Mouse (Mus musculus): ENCODE results near the gene Tff2. TPM values are rescaled to one million over a fixed set of nuclear protein-coding genes. Genes with fewer than 3 reads are reported as not detected.
A peak's percentile ranks its signal among the peaks of the same experiment; 100 is the strongest.

Tff2 gene
- polyA plus RNA-seq, 1 experiment from 2014 or later: not detected

DNA sequence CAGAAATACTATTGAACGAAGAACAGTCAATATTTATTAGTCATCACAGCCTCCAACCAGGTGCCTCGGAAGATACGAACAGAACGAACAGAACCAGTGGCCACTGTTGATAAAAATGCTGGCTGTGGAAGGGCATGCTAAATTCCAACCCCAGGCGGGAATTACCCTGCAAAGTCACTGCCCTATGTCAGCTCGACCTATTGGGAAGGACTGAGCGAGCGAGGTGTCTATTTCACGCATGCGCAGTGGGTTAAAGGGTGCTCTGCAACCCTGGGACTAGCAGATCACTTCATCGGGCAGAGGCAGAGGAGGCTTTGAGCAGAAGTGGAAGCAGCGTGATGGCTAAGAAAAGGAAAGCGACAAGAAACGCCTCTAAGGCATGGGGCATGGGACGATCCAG is 10.3 kb downstream of the Tff2 start:
- Histone ChIP-seq H3K4me3 (no peak overlapping the region), H3K36me3 (no peaks in the 10 kb centered on the region), H3K9me3 (no peaks in the 10 kb centered on the region), H3K27ac (no peak overlapping the region), H3K4me2 (replicated peaks) (no peak overlapping the region), H3K27me3 (no peaks in the 10 kb centered on the region), H3K9ac (no peak overlapping the region), H3K4me1 (0 out of 2 replicates have a peak, but pooled peaks cover 2% of the 10 kb centered on the region)
- 75% methylated on average over 15 of the region's 15 CpGs for WGBS
- no peak for ATAC-seq (ENCODE audit: insufficient number of reproducible peaks, insufficient read depth, low FRiP score, low TSS enrichment)

DNA sequence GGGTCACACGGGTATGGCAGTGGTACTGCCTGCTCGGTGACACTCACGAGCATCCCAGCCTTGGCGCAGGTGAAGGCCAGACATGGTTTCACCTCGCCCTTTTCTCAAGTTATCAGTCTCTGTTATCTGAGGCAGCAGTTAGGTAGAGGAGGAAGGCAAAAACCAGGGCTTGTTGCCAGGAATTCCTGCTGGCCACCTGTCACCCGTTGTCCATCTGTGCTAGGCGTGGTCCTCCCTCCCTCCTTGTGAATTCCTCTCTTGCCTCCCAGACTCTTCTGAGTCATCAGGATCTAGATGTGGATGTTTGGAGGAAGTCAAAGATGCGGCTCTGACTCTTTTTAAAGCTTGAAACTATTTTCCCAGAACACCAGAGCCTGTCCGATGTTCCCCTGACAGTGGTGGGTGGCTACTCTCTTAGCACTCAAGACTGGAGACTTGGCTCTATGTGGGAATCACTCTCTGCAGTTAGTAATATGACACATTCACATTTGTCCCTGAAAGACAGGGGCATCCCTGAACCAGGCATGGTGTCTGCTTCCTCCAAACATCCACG is 12.7 kb downstream of the Tff2 start:
- Histone ChIP-seq H3K9me3 (no peaks in the 10 kb centered on the region), H3K9ac (no peak overlapping the region), H3K27me3 (no peaks in the 10 kb centered on the region), H3K36me3 (no peaks in the 10 kb centered on the region), H3K4me3 (no peak overlapping the region), H3K4me1 (0 out of 2 replicates have a peak, but pooled peaks cover 2% of the 10 kb centered on the region), H3K27ac (no peak overlapping the region), H3K4me2 (replicated peaks) (no peak overlapping the region)
- no peak for ATAC-seq (ENCODE audit: insufficient number of reproducible peaks, insufficient read depth, low FRiP score, low TSS enrichment)
- WGBS: 83% methylated on average over 10 of the region's 10 CpGs

- no peak within 1 kb of the TSS for H3K4me2 ChIP-seq (replicated peaks)
- no peaks in the 10 kb centered on the region for H3K36me3 ChIP-seq
- H3K9ac ChIP-seq: no peak within 1 kb of the TSS
- no peak within 1 kb of the TSS for H3K27ac ChIP-seq
- H3K27me3 ChIP-seq: no peaks in the 10 kb centered on the region
- WGBS: 10% methylated on average over 2 of the region's 2 CpGs
- H3K9me3 ChIP-seq: no peaks in the 10 kb centered on the region
- peaks cover 2% of the 10 kb centered on the region; the same call in 1 of the 2 replicates for H3K4me1 ChIP-seq
- no peak within 1 kb of the TSS for H3K4me3 ChIP-seq
- no peak for ATAC-seq (ENCODE audit: insufficient number of reproducible peaks, insufficient read depth, low FRiP score, low TSS enrichment)
Measured at GRCm38 (mm10) chr17:31129452-31129851, 14.6 kb downstream of the Tff2 start, which contains the start of gene Tff3. Gene Tff3 (minus strand): TSS chr17:31129646.

DNA sequence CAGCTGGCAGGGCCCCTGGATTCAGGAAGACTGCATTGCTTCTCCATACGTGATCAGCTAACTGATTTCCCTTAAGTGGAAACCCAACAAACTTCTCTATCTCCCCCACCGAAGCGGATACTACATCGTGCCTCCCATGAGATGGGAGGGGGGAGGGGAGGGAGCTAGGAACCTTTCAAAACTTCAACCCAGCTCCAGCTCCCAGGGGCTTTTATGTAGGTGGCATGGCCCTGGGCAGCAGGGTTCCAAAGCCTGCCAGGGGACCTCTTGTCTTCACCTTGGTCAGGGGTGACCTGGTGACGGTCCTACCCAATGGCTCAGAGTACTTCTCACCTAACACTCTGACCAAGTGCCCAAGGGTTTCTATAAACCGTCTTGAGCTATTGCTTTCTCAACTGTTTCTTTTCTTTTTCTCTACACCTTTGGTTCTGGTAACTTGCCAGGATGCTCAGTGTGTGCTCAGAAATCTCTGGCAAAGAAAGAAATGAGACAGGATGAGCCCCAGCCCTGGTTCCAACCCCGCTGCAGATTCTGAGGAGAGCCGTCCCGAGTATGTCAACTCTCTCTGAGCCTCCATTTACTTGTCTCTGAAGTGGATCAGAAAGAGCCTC is 15.3 kb downstream of the Tff2 start:
- H3K4me2 ChIP-seq (replicated peaks): no peak overlapping the region
- H3K36me3 ChIP-seq: no peaks in the 10 kb centered on the region
- no peaks in the 10 kb centered on the region for H3K27me3 ChIP-seq
- H3K4me1 ChIP-seq: peaks cover 2% of the 10 kb centered on the region; the same call in 1 of the 2 replicates
- no peak overlapping the region for H3K27ac ChIP-seq
- H3K4me3 ChIP-seq: no peak overlapping the region
- no peaks in the 10 kb centered on the region for H3K9me3 ChIP-seq
- H3K9ac ChIP-seq: no peak overlapping the region
- no peak for ATAC-seq (ENCODE audit: insufficient number of reproducible peaks, insufficient read depth, low FRiP score, low TSS enrichment)
- WGBS: 81% methylated on average over 9 of the region's 9 CpGs

- Histone ChIP-seq H3K9ac (0 out of 2 replicates have a peak overlapping the region, but pooled peaks have one; percentile 8), H3K4me3 (no peak overlapping the region), H3K4me2 (replicated peaks) (no peak overlapping the region), H3K36me3 (no peaks in the 10 kb centered on the region), H3K4me1 (peaks cover 4% of the 10 kb centered on the region; the same call in 1 of the 2 replicates), H3K27me3 (no peaks in the 10 kb centered on the region), H3K9me3 (no peaks in the 10 kb centered on the region), H3K27ac (no peak overlapping the region)
- 45% methylated on average over 9 of the region's 9 CpGs for WGBS
- no peak for ATAC-seq (ENCODE audit: insufficient number of reproducible peaks, insufficient read depth, low FRiP score, low TSS enrichment)
Measured at GRCm38 (mm10) chr17:31125548-31126266, 18.4 kb downstream of the Tff2 start.

GRCm38 (mm10) chr17:31121975-31122374 is 22.1 kb downstream of the Tff2 start:
- H3K4me3 ChIP-seq: no peak overlapping the region
- peaks cover 2% of the 10 kb centered on the region; the same call in 1 of the 2 replicates for H3K4me1 ChIP-seq
- 5% methylated on average over 8 of the region's 8 CpGs for WGBS
- H3K27me3 ChIP-seq: no peaks in the 10 kb centered on the region
- no peak for ATAC-seq (ENCODE audit: insufficient number of reproducible peaks, insufficient read depth, low FRiP score, low TSS enrichment)
- H3K27ac ChIP-seq: no peak overlapping the region
- no peaks in the 10 kb centered on the region for H3K9me3 ChIP-seq
- H3K9ac ChIP-seq: no peak overlapping the region
- H3K4me2 ChIP-seq (replicated peaks): no peak overlapping the region
- H3K36me3 ChIP-seq: no peaks in the 10 kb centered on the region

GRCm38 (mm10) chr17:31119429-31119828 is 24.7 kb downstream of the Tff2 start:
- Histone ChIP-seq H3K36me3 (no peaks in the 10 kb centered on the region), H3K4me2 (replicated peaks) (no peak overlapping the region), H3K27me3 (no peaks in the 10 kb centered on the region), H3K4me1 (0 out of 2 replicates have a peak, but pooled peaks cover 2% of the 10 kb centered on the region), H3K9ac (no peak overlapping the region), H3K9me3 (no peaks in the 10 kb centered on the region), H3K4me3 (no peak overlapping the region), H3K27ac (no peak overlapping the region)
- ATAC-seq (ENCODE audit: insufficient number of reproducible peaks, insufficient read depth, low FRiP score, low TSS enrichment): peak; percentile 66; the same call in 1 of the 2 replicates
- WGBS: 6% methylated on average over 7 of the region's 7 CpGs

DNA sequence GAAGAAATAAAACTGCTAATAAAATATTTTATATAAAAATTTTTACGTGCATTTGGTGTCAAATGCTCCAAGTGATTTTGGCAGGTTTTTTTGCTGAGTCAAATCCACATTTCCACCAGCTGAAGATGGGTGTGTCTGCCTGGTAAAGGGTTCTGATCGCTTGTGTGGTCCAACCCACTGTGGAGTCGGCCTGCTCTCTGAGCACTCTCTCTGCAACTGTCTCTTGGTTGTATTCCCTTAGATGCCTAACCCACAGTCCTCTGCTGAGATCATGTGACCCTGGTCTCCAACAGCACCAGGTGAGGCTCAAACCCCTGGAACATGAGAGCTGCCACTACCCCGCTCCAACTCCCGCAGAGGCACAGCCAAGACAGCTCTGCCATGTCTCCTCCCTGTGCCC is 26.1 kb downstream of the Tff2 start:
- WGBS: 82% methylated on average over 5 of the region's 5 CpGs
- no peak overlapping the region for H3K4me2 ChIP-seq (replicated peaks)
- H3K9me3 ChIP-seq: no peaks in the 10 kb centered on the region
- no peak overlapping the region for H3K27ac ChIP-seq
- no peaks in the 10 kb centered on the region for H3K36me3 ChIP-seq
- H3K9ac ChIP-seq: no peak overlapping the region
- H3K4me1 ChIP-seq: 0 out of 2 replicates have a peak, but pooled peaks cover 10% of the 10 kb centered on the region
- ATAC-seq (ENCODE audit: insufficient number of reproducible peaks, insufficient read depth, low FRiP score, low TSS enrichment): no peak
- H3K27me3 ChIP-seq: no peaks in the 10 kb centered on the region
- no peak overlapping the region for H3K4me3 ChIP-seq

GRCm38 (mm10) chr17:31116063-31116462 is 28.0 kb downstream of the Tff2 start:
- no peak overlapping the region for H3K4me3 ChIP-seq
- H3K36me3 ChIP-seq: peaks cover 5% of the 10 kb centered on the region; the same call in 1 of the 2 replicates
- 63% methylated on average over 6 of the region's 6 CpGs for WGBS
- H3K9me3 ChIP-seq: no peaks in the 10 kb centered on the region
- H3K27ac ChIP-seq: no peak overlapping the region
- no peak overlapping the region for H3K4me2 ChIP-seq (replicated peaks)
- ATAC-seq (ENCODE audit: insufficient number of reproducible peaks, insufficient read depth, low FRiP score, low TSS enrichment): no peak
- H3K9ac ChIP-seq: no peak overlapping the region
- no peaks in the 10 kb centered on the region for H3K27me3 ChIP-seq
- H3K4me1 ChIP-seq: 0 out of 2 replicates have a peak, but pooled peaks cover 7% of the 10 kb centered on the region

DNA sequence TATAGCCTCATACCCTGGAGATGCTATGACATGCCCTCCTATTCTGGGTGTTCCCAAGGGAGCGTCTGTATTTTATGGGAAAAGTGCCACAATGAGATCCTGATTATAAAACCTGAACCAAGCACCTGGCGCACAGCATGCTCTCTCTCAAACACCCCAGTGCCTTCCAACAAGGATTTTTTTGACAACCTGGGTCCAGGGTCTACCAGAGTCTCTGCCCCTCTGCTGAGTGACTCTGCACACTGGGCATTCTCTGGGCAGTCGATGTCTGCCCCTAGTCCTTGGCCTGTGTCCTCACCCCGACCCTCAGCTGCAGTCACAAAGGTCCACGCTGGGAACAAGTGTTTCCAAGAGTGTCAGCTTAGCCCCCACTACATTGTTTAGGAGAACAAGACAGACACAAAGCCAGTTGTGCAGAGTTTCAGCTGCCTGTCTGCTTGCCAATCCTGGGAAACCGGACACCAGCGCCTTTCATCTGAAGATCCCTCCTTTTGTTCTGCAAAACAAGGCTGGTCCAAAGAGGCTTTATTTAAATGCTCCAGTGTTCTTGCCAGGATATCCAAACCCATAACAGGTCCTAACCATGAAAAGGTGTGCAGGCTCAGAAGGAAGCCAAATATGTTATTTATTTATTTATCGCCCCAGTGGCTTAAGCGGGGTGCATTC is 30.8 kb downstream of the Tff2 start:
- no peak for ATAC-seq (ENCODE audit: insufficient number of reproducible peaks, insufficient read depth, low FRiP score, low TSS enrichment)
- H3K27ac ChIP-seq: peak overlapping the region; percentile 70

GRCm38 (mm10) chr17:31108388-31108787 is 35.7 kb downstream of the Tff2 start:
- no peak overlapping the region for H3K27ac ChIP-seq
- 90% methylated on average over 15 of the region's 15 CpGs for WGBS
- no peak for ATAC-seq (ENCODE audit: insufficient number of reproducible peaks, insufficient read depth, low FRiP score, low TSS enrichment)
- peaks cover 15% of the 10 kb centered on the region for H3K36me3 ChIP-seq
- 0 out of 2 replicates have a peak, but pooled peaks cover 3% of the 10 kb centered on the region for H3K4me1 ChIP-seq
- H3K4me3 ChIP-seq: no peak overlapping the region
- H3K9me3 ChIP-seq: no peaks in the 10 kb centered on the region
- H3K27me3 ChIP-seq: no peaks in the 10 kb centered on the region
- H3K9ac ChIP-seq: no peak overlapping the region
- no peak overlapping the region for H3K4me2 ChIP-seq (replicated peaks)

More for the DNA sequence above, 30.8 kb downstream of the Tff2 start:
- 46% methylated on average over 9 of the region's 9 CpGs for WGBS
- H3K4me3 ChIP-seq: no peak overlapping the region
- H3K36me3 ChIP-seq: peaks cover 15% of the 10 kb centered on the region
- H3K27me3 ChIP-seq: no peaks in the 10 kb centered on the region
- no peaks in the 10 kb centered on the region for H3K9me3 ChIP-seq
- H3K4me1 ChIP-seq: 0 out of 2 replicates have a peak, but pooled peaks cover 7% of the 10 kb centered on the region
- H3K9ac ChIP-seq: no peak overlapping the region
- no peak overlapping the region for H3K4me2 ChIP-seq (replicated peaks)
